Mouse (Mus musculus): ENCODE results near the gene Rnf167. TPM values are rescaled to one million over a fixed set of nuclear protein-coding genes. Genes with fewer than 3 reads are reported as not detected.

Gene Rnf167
- polyA plus RNA-seq, 1 experiment from 2014 or later: 92.9 TPM

- Histone ChIP-seq H3K4me2 (ENCODE audit: low read depth) (no peak overlapping the region), H3K4me1 (ENCODE audit: control insufficient read depth, insufficient read depth, low read length) (peaks cover 8% of the 10 kb centered on the region; the same call in 1 of the 2 replicates), H3K4me3 (ENCODE audit: low read depth, low read length) (no peak overlapping the region), H3K27me3 (ENCODE audit: control insufficient read depth, insufficient read depth, low read length) (no peaks in the 10 kb centered on the region), H3K9ac (ENCODE audit: low read length) (no peak overlapping the region), H3K27ac (ENCODE audit: low read depth, low read length) (no peak overlapping the region), H3K36me3 (ENCODE audit: control insufficient read depth, insufficient read depth, low read length) (no peaks in the 10 kb centered on the region), H3K9me3 (ENCODE audit: control insufficient read depth, low read length) (no peaks in the 10 kb centered on the region)
- WGBS: 86% methylated on average over 16 of the region's 16 CpGs
- no peak for DNase-seq (ENCODE audit: low spot score)
- ATAC-seq (ENCODE audit: insufficient read depth, low FRiP score, low TSS enrichment): no peak
Measured at GRCm38 (mm10) chr11:70671333-70672047, 24.5 kb downstream of the Rnf167 start.

GRCm38 (mm10) chr11:70674014-70674413 is 27.0 kb downstream of the Rnf167 start:
- DNase-seq (ENCODE audit: low spot score) (no peak), ATAC-seq (ENCODE audit: insufficient read depth, low FRiP score, low TSS enrichment) (no peak)
- Histone ChIP-seq H3K9me3 (ENCODE audit: control insufficient read depth, low read length) (no peaks in the 10 kb centered on the region), H3K36me3 (ENCODE audit: control insufficient read depth, insufficient read depth, low read length) (no peaks in the 10 kb centered on the region), H3K27ac (ENCODE audit: low read depth, low read length) (no peak overlapping the region), H3K4me2 (ENCODE audit: low read depth) (no peak overlapping the region), H3K4me3 (ENCODE audit: low read depth, low read length) (no peak overlapping the region; the same call in 1 of the 2 replicates), H3K27me3 (ENCODE audit: control insufficient read depth, insufficient read depth, low read length) (no peaks in the 10 kb centered on the region), H3K4me1 (ENCODE audit: control insufficient read depth, insufficient read depth, low read length) (peaks cover 5% of the 10 kb centered on the region; the same call in 1 of the 2 replicates), H3K9ac (ENCODE audit: low read length) (no peak overlapping the region)
- 65% methylated on average over 6 of the region's 6 CpGs for WGBS

GRCm38 (mm10) chr11:70674501-70674900 is 27.5 kb downstream of the Rnf167 start:
- no peak overlapping the region for H3K9ac ChIP-seq (ENCODE audit: low read length)
- WGBS: 77% methylated on average over 11 of the region's 11 CpGs

GRCm38 (mm10) chr11:70678092-70678491 is 31.1 kb downstream of the Rnf167 start:
- Histone ChIP-seq H3K4me3 (ENCODE audit: low read depth, low read length) (no peak overlapping the region), H3K4me1 (ENCODE audit: control insufficient read depth, insufficient read depth, low read length) (peaks cover 3% of the 10 kb centered on the region; the same call in 1 of the 2 replicates), H3K27me3 (ENCODE audit: control insufficient read depth, insufficient read depth, low read length) (no peaks in the 10 kb centered on the region), H3K27ac (ENCODE audit: low read depth, low read length) (no peak overlapping the region), H3K4me2 (ENCODE audit: low read depth) (no peak overlapping the region), H3K36me3 (ENCODE audit: control insufficient read depth, insufficient read depth, low read length) (no peaks in the 10 kb centered on the region; the same call in 1 of the 2 replicates), H3K9me3 (ENCODE audit: control insufficient read depth, low read length) (no peaks in the 10 kb centered on the region), H3K9ac (ENCODE audit: low read length) (no peak overlapping the region)
- DNase-seq (ENCODE audit: low spot score): no peak
- ATAC-seq (ENCODE audit: insufficient read depth, low FRiP score, low TSS enrichment): no peak
- WGBS: 80% methylated on average over 9 of the region's 9 CpGs

More at GRCm38 (mm10) chr11:70674501-70674900, 27.5 kb downstream of the Rnf167 start:
- no peaks in the 10 kb centered on the region for H3K27me3 ChIP-seq (ENCODE audit: control insufficient read depth, insufficient read depth, low read length)
- H3K9me3 ChIP-seq (ENCODE audit: control insufficient read depth, low read length): no peaks in the 10 kb centered on the region
- H3K27ac ChIP-seq (ENCODE audit: low read depth, low read length): no peak overlapping the region
- peaks cover 5% of the 10 kb centered on the region; the same call in 1 of the 2 replicates for H3K4me1 ChIP-seq (ENCODE audit: control insufficient read depth, insufficient read depth, low read length)
- H3K36me3 ChIP-seq (ENCODE audit: control insufficient read depth, insufficient read depth, low read length): no peaks in the 10 kb centered on the region
- no peak overlapping the region for H3K4me2 ChIP-seq (ENCODE audit: low read depth)
- DNase-seq (ENCODE audit: low spot score): no peak
- peak overlapping the region; percentile 6; the same call in 1 of the 2 replicates for H3K4me3 ChIP-seq (ENCODE audit: low read depth, low read length)
- ATAC-seq (ENCODE audit: insufficient read depth, low FRiP score, low TSS enrichment): no peak

- Histone ChIP-seq H3K4me1 (ENCODE audit: control insufficient read depth, insufficient read depth, low read length) (peaks cover 3% of the 10 kb centered on the region; the same call in 1 of the 2 replicates), H3K27me3 (ENCODE audit: control insufficient read depth, insufficient read depth, low read length) (no peaks in the 10 kb centered on the region), H3K4me3 (ENCODE audit: low read depth, low read length) (no peak overlapping the region), H3K9me3 (ENCODE audit: control insufficient read depth, low read length) (no peaks in the 10 kb centered on the region), H3K36me3 (ENCODE audit: control insufficient read depth, insufficient read depth, low read length) (no peaks in the 10 kb centered on the region; the same call in 1 of the 2 replicates), H3K27ac (ENCODE audit: low read depth, low read length) (no peak overlapping the region), H3K4me2 (ENCODE audit: low read depth) (no peak overlapping the region), H3K9ac (ENCODE audit: low read length) (no peak overlapping the region)
- 63% methylated on average over 2 of the region's 2 CpGs for WGBS
- DNase-seq (ENCODE audit: low spot score) (no peak), ATAC-seq (ENCODE audit: insufficient read depth, low FRiP score, low TSS enrichment) (no peak)
Measured at GRCm38 (mm10) chr11:70678576-70678975, 31.5 kb downstream of the Rnf167 start.

GRCm38 (mm10) chr11:70679361-70679760 is 32.3 kb downstream of the Rnf167 start:
- Histone ChIP-seq H3K36me3 (ENCODE audit: control insufficient read depth, insufficient read depth, low read length) (no peaks in the 10 kb centered on the region; the same call in 1 of the 2 replicates), H3K4me2 (ENCODE audit: low read depth) (no peak overlapping the region), H3K27me3 (ENCODE audit: control insufficient read depth, insufficient read depth, low read length) (no peaks in the 10 kb centered on the region), H3K4me1 (ENCODE audit: control insufficient read depth, insufficient read depth, low read length) (peaks cover 3% of the 10 kb centered on the region; the same call in 1 of the 2 replicates), H3K4me3 (ENCODE audit: low read depth, low read length) (no peak overlapping the region), H3K9ac (ENCODE audit: low read length) (no peak overlapping the region), H3K9me3 (ENCODE audit: control insufficient read depth, low read length) (no peaks in the 10 kb centered on the region), H3K27ac (ENCODE audit: low read depth, low read length) (no peak overlapping the region)
- 96% methylated on average over 8 of the region's 8 CpGs for WGBS
- ATAC-seq (ENCODE audit: insufficient read depth, low FRiP score, low TSS enrichment) (no peak), DNase-seq (ENCODE audit: low spot score) (no peak)

GRCm38 (mm10) chr11:70679894-70680293 is 32.9 kb downstream of the Rnf167 start:
- H3K27ac ChIP-seq (ENCODE audit: low read depth, low read length): no peak overlapping the region
- H3K36me3 ChIP-seq (ENCODE audit: control insufficient read depth, insufficient read depth, low read length): no peaks in the 10 kb centered on the region; the same call in 1 of the 2 replicates
- 93% methylated on average over 8 of the region's 8 CpGs for WGBS
- H3K4me3 ChIP-seq (ENCODE audit: low read depth, low read length): no peak overlapping the region
- no peak overlapping the region for H3K4me2 ChIP-seq (ENCODE audit: low read depth)
- DNase-seq (ENCODE audit: low spot score): no peak
- no peaks in the 10 kb centered on the region for H3K9me3 ChIP-seq (ENCODE audit: control insufficient read depth, low read length)
- H3K9ac ChIP-seq (ENCODE audit: low read length): no peak overlapping the region
- no peak for ATAC-seq (ENCODE audit: insufficient read depth, low FRiP score, low TSS enrichment)
- H3K27me3 ChIP-seq (ENCODE audit: control insufficient read depth, insufficient read depth, low read length): no peaks in the 10 kb centered on the region
- peaks cover 3% of the 10 kb centered on the region; the same call in 1 of the 2 replicates for H3K4me1 ChIP-seq (ENCODE audit: control insufficient read depth, insufficient read depth, low read length)

- Histone ChIP-seq H3K4me3 (ENCODE audit: low read depth, low read length) (no peak overlapping the region), H3K27ac (ENCODE audit: low read depth, low read length) (no peak overlapping the region), H3K4me1 (ENCODE audit: control insufficient read depth, insufficient read depth, low read length) (peaks cover 3% of the 10 kb centered on the region; the same call in 1 of the 2 replicates), H3K4me2 (ENCODE audit: low read depth) (no peak overlapping the region), H3K9me3 (ENCODE audit: control insufficient read depth, low read length) (no peaks in the 10 kb centered on the region), H3K27me3 (ENCODE audit: control insufficient read depth, insufficient read depth, low read length) (no peaks in the 10 kb centered on the region), H3K9ac (ENCODE audit: low read length) (no peak overlapping the region), H3K36me3 (ENCODE audit: control insufficient read depth, insufficient read depth, low read length) (no peaks in the 10 kb centered on the region; the same call in 1 of the 2 replicates)
- DNase-seq (ENCODE audit: low spot score): no peak
- 66% methylated on average over 12 of the region's 12 CpGs for WGBS
- ATAC-seq (ENCODE audit: insufficient read depth, low FRiP score, low TSS enrichment): no peak
Measured at GRCm38 (mm10) chr11:70681170-70681569, 34.1 kb downstream of the Rnf167 start.

Data from neural tube, embryonic 11.5 days (tissue).